Mouse (Mus musculus) retina, postnatal 1 day (tissue): ENCODE data around the gene Ryr2.

Source experiments
- DNase-seq: peaks from one replicate; pipeline ENCODE4 v3.0.0-alpha.2; 2012

Ryr2 gene

DNA sequence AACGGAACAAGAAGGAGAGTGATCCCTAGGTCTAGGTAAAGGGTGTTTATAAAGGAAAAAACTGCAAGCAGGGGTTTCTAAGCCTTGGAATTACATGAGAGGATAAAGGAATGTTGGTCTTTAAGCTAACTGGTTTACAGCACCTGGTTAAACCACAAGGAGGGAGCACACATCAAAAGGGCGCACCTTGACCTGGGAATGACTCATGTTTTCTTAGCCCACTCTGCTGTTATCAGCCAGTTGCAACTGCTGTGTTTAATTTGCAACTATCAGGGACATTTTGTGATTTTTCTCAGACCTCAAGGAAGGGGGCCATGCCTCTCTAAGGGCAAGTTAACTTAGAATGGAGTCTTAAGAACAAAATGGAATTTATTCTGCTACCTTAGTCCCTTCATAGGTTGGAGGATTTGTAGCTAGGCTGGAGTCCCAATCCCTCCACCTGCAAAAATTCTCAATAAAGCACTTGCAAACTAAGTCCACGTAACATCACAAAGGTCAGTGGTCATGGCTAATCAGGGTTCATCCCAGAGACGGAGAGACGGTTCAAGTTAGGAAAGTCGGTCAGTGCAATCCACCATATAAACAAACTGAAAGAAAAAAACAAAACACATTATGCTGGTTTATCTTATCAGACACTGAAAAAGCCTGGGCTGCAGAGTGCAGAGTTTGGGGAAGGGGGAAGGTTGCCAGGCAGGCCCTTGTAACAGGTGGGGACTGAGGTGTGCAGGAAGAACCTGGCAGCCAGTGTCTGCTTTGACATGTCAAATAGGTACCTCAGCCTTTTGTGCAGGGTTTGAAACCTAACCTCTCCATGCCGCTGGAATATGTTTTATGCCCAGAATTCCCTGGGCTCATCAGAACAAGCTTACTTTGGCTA is 574.5 kb downstream of the Ryr2 start:
- no peak for DNase-seq

GRCm38 (mm10) chr13:11523612-11524011 is 583.1 kb downstream of the Ryr2 start:
- no peak for DNase-seq

- no peak for DNase-seq
Measured at GRCm38 (mm10) chr13:11520765-11521164, 586.0 kb downstream of the Ryr2 start.

DNA sequence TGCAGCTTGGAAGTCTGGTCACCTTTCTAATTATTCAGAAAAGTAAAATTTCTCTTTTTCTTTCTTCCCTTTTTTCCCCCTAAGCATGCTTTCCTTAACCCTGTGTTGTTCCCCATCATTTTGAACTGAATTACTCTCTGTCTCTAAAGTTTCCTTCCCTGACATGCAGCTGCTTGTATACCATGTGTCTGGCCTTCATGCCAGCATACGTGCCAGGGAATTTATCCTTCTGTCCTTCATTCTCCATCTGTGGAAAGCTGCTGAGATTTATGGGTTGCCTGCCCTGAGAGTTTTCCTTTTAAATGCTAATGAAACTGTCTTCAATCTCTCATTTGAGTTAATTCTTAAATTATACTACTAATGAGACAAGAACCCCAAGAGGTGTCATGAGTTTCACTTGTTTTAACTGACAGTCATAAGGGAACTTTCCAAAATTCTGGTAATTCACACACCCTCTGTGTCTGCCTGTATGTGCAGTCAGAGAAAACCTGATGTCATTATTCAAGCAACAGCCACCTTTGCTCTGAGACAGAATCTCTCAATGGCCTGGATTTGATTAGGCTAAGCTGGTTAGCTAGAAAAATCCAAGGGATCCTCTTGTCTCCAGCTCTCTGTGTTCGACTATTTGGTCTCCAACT is 595.1 kb downstream of the Ryr2 start:
- no peak for DNase-seq
